Mouse (Mus musculus) lung, postnatal 0 days (tissue): ENCODE data around the gene Bcl2l11.

Experiments
- CTCF ChIP-seq: IDR thresholded peaks from 2 replicates; pipeline ENCODE4 v1.5.1; 2016; ENCODE audit warnings: antibody characterized with exemption, mild to moderate bottlenecking
- EP300 ChIP-seq: IDR thresholded peaks from 2 replicates; pipeline ENCODE4 v1.6.1; 2016; ENCODE audit warnings: antibody characterized with exemption, mild to moderate bottlenecking, control low read depth

DNA sequence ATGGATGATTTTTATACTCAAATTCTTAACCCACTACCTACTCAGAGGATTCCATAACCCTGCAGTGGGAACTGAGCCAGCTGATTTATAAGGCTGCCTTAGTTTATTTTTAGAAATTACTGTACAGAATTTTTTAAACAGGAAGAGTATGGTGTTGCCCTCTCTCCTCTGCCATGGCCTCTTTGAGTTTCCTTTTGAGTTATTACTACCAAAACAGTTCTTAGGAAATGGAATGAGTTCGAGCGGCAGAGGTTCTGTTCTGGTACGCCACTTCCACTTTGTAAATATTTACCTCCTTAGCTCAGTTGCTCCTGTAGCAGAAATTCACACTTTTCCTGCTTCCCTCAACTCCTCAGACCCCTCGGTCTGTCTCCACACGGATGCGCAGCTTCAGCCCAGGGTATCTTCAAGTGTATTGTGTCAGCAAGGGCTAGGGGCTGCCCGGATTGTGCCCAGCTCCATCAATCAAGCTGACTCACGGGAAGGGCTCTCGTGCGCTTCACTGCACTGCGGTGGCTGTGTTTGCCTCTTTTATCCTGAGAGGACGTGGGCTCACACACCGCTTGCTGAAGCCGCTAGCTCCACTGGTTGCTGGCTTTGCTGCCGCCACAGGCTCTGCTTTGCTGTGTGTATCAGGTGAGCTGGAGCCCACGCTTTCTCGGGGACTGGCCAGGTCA lies 33.0 kb downstream of the Bcl2l11 start:
- TF ChIP-seq CTCF (no peak), EP300 (peak; percentile 56)
